Mouse (Mus musculus): ENCODE results near the gene Ffar2. TPM values are rescaled to one million over a fixed set of nuclear protein-coding genes. Genes with fewer than 3 reads are reported as not detected.

The Ffar2 gene
- total RNA-seq, 2 experiments from 2014 or later, result 0.23 to 0.35 TPM

Other genes starting within 250 kb of the Ffar2 start
- 10 to 100 TPM; 13.6 to 18.3 TPM for gene Kmt2b, start 235.0 kb downstream of the Ffar2 start, total RNA-seq (2021)
- gene Zbtb32, start 224.9 kb downstream of the Ffar2 start, total RNA-seq (2021), result under 1 TPM in 1 of 2 experiments, not detected in 1; 0.21 TPM
- under 1 TPM in 1 of 2 experiments, not detected in 1; 0.26 TPM for gene Upk1a, start 210.9 kb downstream of the Ffar2 start, total RNA-seq (2021)
- gene Cox6b1, start 197.6 kb downstream of the Ffar2 start, total RNA-seq (2021), result 1,000 to 10,000 TPM; 4,470 to 4,611 TPM
- gene Etv2, start 187.9 kb downstream of the Ffar2 start, total RNA-seq (2021), result not detected
- 10 to 100 TPM; 46.0 to 49.1 TPM for gene Rbm42, start 173.5 kb downstream of the Ffar2 start, total RNA-seq (2021)
- 1 to 10 TPM; 4.4 to 6.2 TPM for gene Haus5, start 158.8 kb downstream of the Ffar2 start, total RNA-seq (2021)
- gene Pmis2, start 152.2 kb downstream of the Ffar2 start, total RNA-seq (2021), result under 1 TPM; 0.40 to 0.67 TPM
- gene 2200002J24Rik, start 124.8 kb downstream of the Ffar2 start, total RNA-seq (2021), result not detected
- under 1 TPM in 1 of 2 experiments, not detected in 1; 0.51 TPM for gene Atp4a, start 111.6 kb downstream of the Ffar2 start, total RNA-seq (2021)
- gene Tmem147, start 94.2 kb downstream of the Ffar2 start, total RNA-seq (2021), result 100 to 1,000 TPM; 238 to 252 TPM
- gene Gapdhs, start 80.1 kb downstream of the Ffar2 start, total RNA-seq (2021), result not detected
- gene Sbsn, start 72.3 kb downstream of the Ffar2 start, total RNA-seq (2021), result 1 to 10 TPM; 2.1 to 3.7 TPM
- gene Dmkn, start 60.0 kb downstream of the Ffar2 start, total RNA-seq (2021), result 1 to 10 TPM; 1.0 to 3.5 TPM
- not detected for gene Krtdap, start 35.9 kb downstream of the Ffar2 start, total RNA-seq (2021)
- not detected for gene Ffar3, start 32.4 kb upstream of the Ffar2 start, total RNA-seq (2021)
- under 1 TPM in 1 of 2 experiments, not detected in 1; 0.13 TPM for gene Ffar1, start 37.8 kb upstream of the Ffar2 start, total RNA-seq (2021)
- 1 to 10 TPM in 1 of 2 experiments, under 1 TPM in 1; 0.35 to 6.6 TPM for gene Cd22, start 56.6 kb upstream of the Ffar2 start, total RNA-seq (2021)
- under 1 TPM in 1 of 2 experiments, not detected in 1; 0.15 TPM for gene Mag, start 91.1 kb upstream of the Ffar2 start, total RNA-seq (2021)
- gene Hamp2, start 100.9 kb upstream of the Ffar2 start, total RNA-seq (2021), result 1 to 10 TPM; 5.6 to 7.0 TPM
- gene Hamp, start 120.3 kb upstream of the Ffar2 start, total RNA-seq (2021), result 10 to 100 TPM; 12.3 to 17.5 TPM
- gene Usf2, start 133.0 kb upstream of the Ffar2 start, total RNA-seq (2021), result 100 to 1,000 TPM in 1 of 2 experiments, 10 to 100 TPM in 1; 99.4 to 112 TPM
- gene Lsr, start 149.7 kb upstream of the Ffar2 start, total RNA-seq (2021), result 1 to 10 TPM; 4.2 to 5.2 TPM
- not detected for gene Fam187b, start 150.0 kb upstream of the Ffar2 start, total RNA-seq (2021)
- 10 to 100 TPM; 21.7 to 31.7 TPM for gene Fxyd5, start 218.7 kb upstream of the Ffar2 start, total RNA-seq (2021)
- under 1 TPM; 0.40 to 0.59 TPM for gene Fxyd7, start 227.7 kb upstream of the Ffar2 start, total RNA-seq (2021)
- 100 to 1,000 TPM; 861 to 937 TPM for gene Fxyd1, start 233.4 kb upstream of the Ffar2 start, total RNA-seq (2021)
- 1 to 10 TPM; 2.1 to 4.1 TPM for gene Lgi4, start 235.6 kb upstream of the Ffar2 start, total RNA-seq (2021)